Mouse (Mus musculus) MEL (cell line): Measurements from ENCODE around the gene AI854703. TPM values are rescaled to one million over a fixed set of nuclear protein-coding genes. Genes with fewer than 3 reads are reported as not detected.

Source experiments
- DNase-seq: peaks from one replicate; pipeline ENCODE4 v3.0.0; 2011; ENCODE audit warnings: low read depth, low spot score
- H3K27ac ChIP-seq: 2 replicates; pipeline ENCODE4 v1.5.1; 2012; ENCODE audit warnings: low read depth, mild to moderate bottlenecking, control low read depth, low read length, moderate library complexity; ENCODE audit not compliant: control insufficient read depth
- H3K27me3 ChIP-seq, 2 experiments: fragments of 150-350 bp in 1 of 2; sonication (generic) in 1 of 2; 2 replicates each; pipeline ENCODE4 v1.6.1; 2012; ENCODE audit warnings: low read length in 2 of 2, mild to moderate bottlenecking in 2 of 2, improper control_type of control experiment in 1 of 2, moderate library complexity in 1 of 2; ENCODE audit not compliant: insufficient read depth in 2 of 2, control insufficient read depth in 1 of 2
- H3K36me3 ChIP-seq, 2 experiments: 2 replicates each; pipeline ENCODE4 v1.6.1; 2012 to 2014; ENCODE audit warnings: low read length in 2 of 2, improper control_type of control experiment in 1 of 2, inconsistent platforms in 1 of 2, mild to moderate bottlenecking in 1 of 2; ENCODE audit not compliant: insufficient read depth in 2 of 2, control insufficient read depth in 1 of 2
- H3K4me1 ChIP-seq, 2 experiments: fragments of 150-350 bp in 1 of 2; sonication (generic) in 1 of 2; 2 replicates each; pipeline ENCODE4 v1.6.1; 2012; ENCODE audit warnings: low read length in 2 of 2, improper control_type of control experiment in 1 of 2, mild to moderate bottlenecking in 1 of 2; ENCODE audit not compliant: insufficient read depth in 2 of 2, control insufficient read depth in 1 of 2
- H3K4me3 ChIP-seq, 2 experiments: fragments of 150-350 bp in 1 of 2; sonication (generic) in 1 of 2; 2 replicates each; pipeline ENCODE4 v1.5.1; 2012; ENCODE audit warnings: low read depth in 2 of 2, low read length in 2 of 2, mild to moderate bottlenecking in 2 of 2, moderate library complexity in 2 of 2, control low read depth in 1 of 2, improper control_type of control experiment in 1 of 2; ENCODE audit not compliant: control insufficient read depth in 1 of 2, insufficient read depth in 1 of 2
- H3K79me2 ChIP-seq: 2 replicates; pipeline ENCODE4 v1.6.1; 2012; ENCODE audit warnings: mild to moderate bottlenecking, low read length, moderate library complexity; ENCODE audit not compliant: control insufficient read depth, poor library complexity, insufficient read depth
- H3K9ac ChIP-seq: 2 replicates; pipeline ENCODE4 v1.6.1; 2012; ENCODE audit warnings: low read depth, mild to moderate bottlenecking, control low read depth, low read length, moderate library complexity; ENCODE audit not compliant: control insufficient read depth, poor library complexity, severe bottlenecking
- H3K9me3 ChIP-seq: fragments of 150-350 bp; sonication (generic); replicated peaks from 2 replicates; pipeline ENCODE4 v1.6.1; 2012; ENCODE audit warnings: mild to moderate bottlenecking, low read length, improper control_type of control experiment, moderate library complexity; ENCODE audit not compliant: insufficient read depth
- BHLHE40 ChIP-seq: IDR thresholded peaks from 2 replicates; pipeline ENCODE4 v1.6.1; 2012; ENCODE audit warnings: low read depth, mild to moderate bottlenecking, inconsistent platforms, low read length, improper control_type of control experiment, borderline replicate concordance
- CHD1 ChIP-seq: IDR thresholded peaks from 2 replicates; pipeline ENCODE4 v1.6.1; 2012; ENCODE audit warnings: low read depth, mild to moderate bottlenecking, inconsistent platforms, low read length, improper control_type of control experiment
- CHD2 ChIP-seq: IDR thresholded peaks from 2 replicates; pipeline ENCODE4 v1.6.1; 2011; ENCODE audit warnings: low read length, improper control_type of control experiment
- CTCF ChIP-seq, 3 experiments: IDR thresholded peaks in 2 of 3; conservative IDR thresholded peaks in 1 of 3; 2 replicates each; pipeline ENCODE4 v1.5.1; 2011 to 2012; ENCODE audit warnings: low read length in 3 of 3, low read depth in 2 of 3, mild to moderate bottlenecking in 2 of 3, improper control_type of control experiment in 1 of 3, inconsistent platforms in 1 of 3, mixed read lengths in 1 of 3, moderate library complexity in 1 of 3; ENCODE audit not compliant: control insufficient read depth in 1 of 3, insufficient read depth in 1 of 3, poor library complexity in 1 of 3, severe bottlenecking in 1 of 3
- E2F4 ChIP-seq: IDR thresholded peaks from 2 replicates; pipeline ENCODE4 v1.6.1; 2011; ENCODE audit warnings: low read depth, low read length, improper control_type of control experiment, borderline replicate concordance
- EP300 ChIP-seq, 2 experiments: IDR thresholded peaks; 2 replicates each; pipeline ENCODE4 v1.6.1; 2011; ENCODE audit warnings: improper control_type of control experiment in 2 of 2, low read length in 2 of 2, low read depth in 1 of 2, mild to moderate bottlenecking in 1 of 2
- ETS1 ChIP-seq: IDR thresholded peaks from 2 replicates; pipeline ENCODE4 v1.6.1; 2012; ENCODE audit warnings: low read depth, mild to moderate bottlenecking, inconsistent platforms, low read length, improper control_type of control experiment, moderate library complexity
- GABPA ChIP-seq: IDR thresholded peaks from 2 replicates; pipeline ENCODE4 v1.6.1; 2012; ENCODE audit warnings: low read depth, mild to moderate bottlenecking, inconsistent platforms, low read length, improper control_type of control experiment, moderate library complexity
- GATA1 ChIP-seq: IDR thresholded peaks from 2 replicates; pipeline ENCODE4 v1.6.1; 2011; ENCODE audit warnings: low read depth, low read length, improper control_type of control experiment
- HCFC1 ChIP-seq: IDR thresholded peaks from 2 replicates; pipeline ENCODE4 v1.6.1; 2012; ENCODE audit warnings: low read depth, mild to moderate bottlenecking, inconsistent platforms, low read length, improper control_type of control experiment, moderate library complexity
- KAT2A ChIP-seq: conservative IDR thresholded peaks from 2 replicates; pipeline ENCODE4 v1.6.1; 2012; ENCODE audit warnings: low read depth, low read length, improper control_type of control experiment, inconsistent platforms
- MAX ChIP-seq: IDR thresholded peaks from 2 replicates; pipeline ENCODE4 v1.6.1; 2011; ENCODE audit warnings: low read length, improper control_type of control experiment
- MEF2A ChIP-seq: IDR thresholded peaks from 2 replicates; pipeline ENCODE4 v1.6.1; 2014; ENCODE audit warnings: low read depth, mild to moderate bottlenecking, inconsistent platforms, low read length, improper control_type of control experiment; ENCODE audit not compliant: poor library complexity, insufficient replicate concordance, severe bottlenecking; ENCODE audit errors: extremely low read depth
- MYB ChIP-seq: IDR thresholded peaks from 2 replicates; pipeline ENCODE4 v1.6.1; 2011; ENCODE audit warnings: mild to moderate bottlenecking, low read depth, low read length, improper control_type of control experiment
- POLR2A ChIP-seq, 2 experiments: IDR thresholded peaks; 2 replicates each; pipeline ENCODE4 v1.6.1; 2011 to 2012; ENCODE audit warnings: low read length in 2 of 2, mild to moderate bottlenecking in 2 of 2, control low read depth in 1 of 2, improper control_type of control experiment in 1 of 2, low read depth in 1 of 2, moderate library complexity in 1 of 2; ENCODE audit not compliant: control insufficient read depth in 1 of 2, insufficient read depth in 1 of 2, poor library complexity in 1 of 2
- POLR2AphosphoS2 ChIP-seq: IDR thresholded peaks from 2 replicates; pipeline ENCODE4 v1.6.1; 2011; ENCODE audit warnings: low read length, improper control_type of control experiment
- POLR2AphosphoS5 ChIP-seq: IDR thresholded peaks from 2 replicates; pipeline ENCODE4 v1.6.1; 2012; ENCODE audit warnings: low read depth, borderline replicate concordance, mild to moderate bottlenecking, inconsistent platforms, low read length, moderate library complexity, mixed read lengths
- RAD21 ChIP-seq: IDR thresholded peaks from 2 replicates; pipeline ENCODE4 v1.6.1; 2011; ENCODE audit warnings: mild to moderate bottlenecking, low read depth, low read length, improper control_type of control experiment
- SIN3A ChIP-seq: IDR thresholded peaks from 2 replicates; pipeline ENCODE4 v1.6.1; 2012; ENCODE audit warnings: low read length, improper control_type of control experiment, inconsistent platforms
- TAL1 ChIP-seq: IDR thresholded peaks from 2 replicates; pipeline ENCODE4 v1.6.1; 2012; ENCODE audit warnings: mild to moderate bottlenecking, inconsistent platforms, low read length, moderate library complexity, mixed read lengths
- TCF12 ChIP-seq: IDR thresholded peaks from 2 replicates; pipeline ENCODE4 v1.6.1; 2014; ENCODE audit warnings: low read depth, mild to moderate bottlenecking, inconsistent platforms, low read length, improper control_type of control experiment, moderate library complexity
- USF1 ChIP-seq: IDR thresholded peaks from 2 replicates; pipeline ENCODE4 v1.6.1; 2014; ENCODE audit warnings: low read depth, mild to moderate bottlenecking, inconsistent platforms, low read length, improper control_type of control experiment, moderate library complexity
- USF2 ChIP-seq, 2 experiments: IDR thresholded peaks; 2 replicates each; pipeline ENCODE4 v1.6.1; 2011 to 2012; ENCODE audit warnings: improper control_type of control experiment in 2 of 2, low read length in 2 of 2, borderline replicate concordance in 1 of 2, inconsistent platforms in 1 of 2, low read depth in 1 of 2, mild to moderate bottlenecking in 1 of 2; ENCODE audit not compliant: insufficient read depth in 1 of 2
- ZC3H11A ChIP-seq: IDR thresholded peaks from 2 replicates; pipeline ENCODE4 v1.6.1; 2012; ENCODE audit warnings: low read depth, mild to moderate bottlenecking, inconsistent platforms, low read length, improper control_type of control experiment
- ZKSCAN1 ChIP-seq: IDR thresholded peaks from 2 replicates; pipeline ENCODE4 v1.6.1; 2012; ENCODE audit warnings: low read depth, mild to moderate bottlenecking, inconsistent platforms, low read length, improper control_type of control experiment, moderate library complexity
- polyA plus RNA-seq, 2 experiments: library from polyadenylated mRNA; stranded (reverse) in 1 of 2; unstranded in 1 of 2; fragments of >175 nt in 1 of 2; fragments of >200 nt in 1 of 2; gene quantifications; 2 replicates each; pipeline versions ENCODE4 v1.2.1 to v1.2.4; 2012; ENCODE audit warnings: low replicate concordance in 2 of 2, low read depth in 1 of 2; ENCODE audit not compliant: insufficient read length in 2 of 2, insufficient read depth in 1 of 2, missing spikeins in 1 of 2
- total RNA-seq: library from RNA; depleted of rRNA; stranded (reverse); fragments of 300-350 nt; gene quantifications from 2 replicates; pipeline ENCODE4 v1.2.3, GENCODE M21; 2012

Gene AI854703
- total and polyA plus RNA-seq, 3 experiments: not detected

GRCm38 (mm10) chr6:48628377-48628776 is 1.8 kb downstream of the AI854703 start:
- Histone ChIP-seq H3K4me1 (no peaks in the 10 kb centered on the region), H3K27me3 (no peaks in the 10 kb centered on the region), H3K79me2 (no peaks in the 10 kb centered on the region), H3K27ac (no peak overlapping the region), H3K9me3 (no peaks in the 10 kb centered on the region), H3K36me3 (no peaks in the 10 kb centered on the region), H3K9ac (no peak overlapping the region), H3K4me3 (no peak overlapping the region)
- no peak for TF ChIP-seq CHD1
- TF ChIP-seq TCF12: no peak
- TF ChIP-seq USF2 (IDR thresholded peaks at IDR 0.05; ENCODE audit: borderline replicate concordance in 1 of 2, insufficient read depth in 1 of 2, low read depth in 1 of 2, low read length in 2 of 2): no peak
- TF ChIP-seq MAX: no peak
- no peak for TF ChIP-seq EP300 (IDR thresholded peaks at IDR 0.05; ENCODE audit: low read depth in 1 of 2, low read length in 2 of 2)
- no peak for TF ChIP-seq POLR2A (IDR thresholded peaks at IDR 0.05; ENCODE audit: control insufficient read depth in 1 of 2, insufficient read depth in 1 of 2, low read depth in 1 of 2, low read length in 2 of 2, poor library complexity in 1 of 2)
- no peak for TF ChIP-seq POLR2AphosphoS2
- TF ChIP-seq E2F4: no peak
- no peak for TF ChIP-seq CHD2
- TF ChIP-seq SIN3A: no peak
- no peak for TF ChIP-seq ETS1
- no peak for TF ChIP-seq RAD21
- no peak for TF ChIP-seq TAL1
- TF ChIP-seq ZC3H11A: no peak
- no peak for TF ChIP-seq MEF2A
- no peak for TF ChIP-seq CTCF (IDR thresholded peaks at IDR 0.05 in 2 of 3, conservative IDR thresholded peaks at IDR 0.05 in 1 of 3; ENCODE audit: control insufficient read depth in 1 of 3, insufficient read depth in 1 of 3, low read depth in 2 of 3, low read length in 3 of 3, poor library complexity in 1 of 3, severe bottlenecking in 1 of 3)
- no peak for TF ChIP-seq ZKSCAN1
- TF ChIP-seq POLR2AphosphoS5: no peak
- TF ChIP-seq USF1: no peak
- TF ChIP-seq GATA1: no peak
- no peak for DNase-seq

DNA sequence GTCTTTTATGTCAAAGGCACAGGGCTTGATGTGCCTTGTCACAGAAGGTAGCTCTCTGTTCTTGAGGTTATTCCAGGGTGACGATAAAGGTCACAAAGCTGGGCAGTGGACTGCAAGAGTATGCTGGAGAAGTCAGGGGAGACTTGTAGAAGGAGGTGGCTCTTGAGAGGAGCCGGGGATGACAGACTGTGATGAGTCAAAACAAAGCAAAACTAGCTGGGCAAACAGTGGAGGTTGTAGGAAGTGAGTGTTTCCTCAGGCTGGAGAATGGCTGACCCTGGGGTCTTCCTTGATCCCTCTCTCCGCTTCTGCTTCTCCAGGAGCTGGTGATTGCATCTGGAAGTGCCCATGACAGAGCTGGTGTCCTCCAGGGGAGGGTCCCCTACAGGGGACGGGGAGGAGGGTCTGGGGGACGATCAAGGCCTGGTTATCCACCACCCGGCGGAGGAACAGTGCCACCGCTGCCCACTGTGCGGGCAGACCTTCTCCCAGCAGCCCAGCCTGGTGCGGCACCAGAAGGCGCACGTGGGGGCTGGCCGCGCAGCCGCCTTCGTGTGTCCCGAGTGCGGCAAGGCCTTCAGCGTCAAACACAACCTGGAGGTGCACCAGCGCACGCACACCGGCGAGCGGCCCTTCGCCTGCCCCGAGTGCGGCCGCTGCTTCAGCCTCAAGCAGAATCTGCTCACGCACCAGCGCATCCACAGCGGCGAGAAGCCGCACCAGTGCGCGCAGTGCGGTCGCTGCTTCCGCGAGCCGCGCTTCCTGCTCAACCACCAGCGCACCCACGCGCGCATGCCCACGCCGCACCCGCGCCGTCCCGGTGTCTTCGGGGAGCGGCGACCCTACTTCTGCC is 2.5 kb downstream of the AI854703 start:
- no peaks in the 10 kb centered on the region for H3K36me3 ChIP-seq
- no peaks in the 10 kb centered on the region for H3K9me3 ChIP-seq
- H3K4me1 ChIP-seq: no peaks in the 10 kb centered on the region
- TF ChIP-seq GABPA: no peak
- TF ChIP-seq RAD21: no peak
- no peak for TF ChIP-seq MYB
- no peak for TF ChIP-seq BHLHE40
- no peak for TF ChIP-seq SIN3A
- TF ChIP-seq KAT2A: no peak
- TF ChIP-seq ZKSCAN1: no peak
- TF ChIP-seq ETS1: no peak
- TF ChIP-seq HCFC1: no peak
- H3K27me3 ChIP-seq: no peaks in the 10 kb centered on the region
- H3K27ac ChIP-seq: no peak overlapping the region
- no peak for DNase-seq
- H3K9ac ChIP-seq: no peak overlapping the region
- no peak overlapping the region for H3K4me3 ChIP-seq
- no peaks in the 10 kb centered on the region for H3K79me2 ChIP-seq
